Mouse (Mus musculus): ENCODE measurements at regions not wholly inside any gene's neighbourhood (a gene's known extent, or its start where the extent isn't known, plus 50 kb on each side); places are given as distances from the start of the nearest gene placed in this dataset.
"Not testable (repeated sequence)": the region's sequence is repeated elsewhere in the genome, so short reads cannot be mapped to it uniquely, and the experiment has no call there.

DNA sequence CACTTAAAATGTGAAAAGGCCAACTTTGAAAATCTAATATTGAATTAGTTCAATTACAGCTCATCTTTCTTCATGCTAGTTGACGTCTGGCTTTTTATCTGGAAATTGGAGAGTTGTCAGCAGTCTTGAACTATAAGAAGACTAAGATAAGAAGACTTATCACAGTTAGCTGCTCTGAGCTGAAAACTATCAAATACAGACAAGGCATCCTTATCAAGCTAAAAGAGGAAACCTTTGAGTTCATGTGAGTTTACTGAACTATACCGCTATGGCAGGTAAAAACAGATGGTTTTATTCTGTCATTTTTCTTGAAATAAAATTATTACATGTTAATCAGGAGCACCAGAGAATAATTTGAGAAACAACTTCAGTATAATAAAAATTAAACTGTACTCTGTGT lies 735.2 kb upstream of the Marcks start:
- DNase-seq (ENCODE audit: low spot score in 2 of 2) = no peak

DNA sequence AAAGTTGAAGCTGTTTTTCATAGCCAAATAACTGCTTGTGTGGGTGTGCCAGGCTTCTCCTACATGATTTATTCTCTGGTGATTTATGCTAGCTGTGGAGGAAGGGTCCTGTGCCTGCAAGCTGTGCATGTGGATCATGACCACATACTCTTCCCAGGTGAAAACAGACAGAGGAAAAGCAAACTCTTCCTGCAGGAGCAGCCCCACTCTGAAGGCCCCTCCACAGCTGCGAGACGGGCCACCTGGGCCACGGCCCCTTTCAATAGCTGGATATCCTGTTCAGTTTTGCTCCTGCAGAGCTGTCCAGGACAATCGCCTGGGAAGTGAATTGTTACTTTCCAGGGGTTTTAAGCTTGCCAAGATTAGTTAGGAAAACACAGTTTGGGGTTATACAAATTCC lies 722.3 kb upstream of the Marcks start:
- no peak for DNase-seq (ENCODE audit: low spot score in 2 of 2)

DNA sequence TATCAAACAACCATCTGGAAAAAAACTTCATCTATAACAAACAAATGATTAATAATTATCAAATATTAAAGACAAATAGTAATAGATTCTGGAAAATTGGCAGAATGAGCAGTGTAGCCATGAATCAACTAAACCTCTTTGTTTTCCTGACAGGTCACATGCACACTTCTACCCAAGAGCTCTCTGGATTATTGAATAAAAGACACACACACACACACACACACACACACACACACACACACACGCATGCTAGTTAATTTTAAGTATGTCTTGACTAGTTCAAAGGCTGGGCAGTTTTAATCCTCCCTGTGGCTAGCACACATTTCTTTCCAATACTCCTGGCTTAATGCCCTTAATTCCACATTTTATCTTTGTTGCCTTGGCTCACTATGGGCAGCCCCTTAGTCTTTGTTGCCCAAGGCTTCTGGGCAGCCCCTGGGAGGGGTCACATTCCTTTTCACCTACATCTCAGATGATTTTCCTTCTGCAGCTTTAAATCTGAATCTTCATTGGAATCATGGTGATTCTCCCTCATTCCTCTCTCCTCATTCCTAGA lies 710.6 kb upstream of the Marcks start:
- DNase-seq (ENCODE audit: low spot score in 2 of 2) = no peak

DNA sequence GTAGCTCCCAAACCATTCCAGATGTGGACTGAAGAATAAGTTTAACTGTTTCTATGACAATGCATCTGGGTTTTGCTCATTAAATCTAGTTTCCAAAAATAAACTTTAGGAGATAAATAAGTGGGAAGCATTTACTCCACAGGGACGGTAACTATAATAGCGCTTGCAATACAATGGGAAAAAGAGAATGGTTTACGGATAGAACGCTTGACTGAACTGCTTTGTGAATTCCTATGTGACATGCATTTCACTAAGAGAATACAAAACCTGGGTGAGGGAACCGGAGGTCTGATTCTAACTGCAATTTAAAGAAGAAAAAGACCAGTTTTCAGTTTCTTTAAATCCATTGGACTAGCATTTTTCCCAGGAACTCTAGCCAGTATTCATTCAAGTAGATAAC lies 704.1 kb upstream of the Marcks start:
- no peak for DNase-seq (ENCODE audit: low spot score in 2 of 2)

DNA sequence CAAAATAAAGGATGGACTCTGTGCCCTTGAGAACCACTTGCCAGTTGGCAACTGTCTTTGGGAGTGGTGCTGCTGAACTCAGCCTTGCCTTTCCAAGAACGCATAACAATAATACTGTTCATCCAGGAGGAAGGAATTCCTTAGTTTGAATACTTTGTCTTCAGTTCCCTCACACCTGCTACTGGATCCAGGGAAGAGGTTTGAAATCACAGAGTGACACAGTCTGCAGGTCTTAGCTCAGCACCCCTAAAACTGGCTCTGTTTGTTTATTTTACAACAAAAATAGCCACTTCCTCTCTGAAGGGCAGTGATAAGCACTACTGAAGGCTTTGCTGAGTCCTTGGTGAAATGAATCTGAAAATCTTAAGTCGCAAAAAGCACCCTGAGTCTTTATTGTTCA lies 703.1 kb upstream of the Marcks start:
- DNase-seq (ENCODE audit: low spot score in 2 of 2) = no peak

DNA sequence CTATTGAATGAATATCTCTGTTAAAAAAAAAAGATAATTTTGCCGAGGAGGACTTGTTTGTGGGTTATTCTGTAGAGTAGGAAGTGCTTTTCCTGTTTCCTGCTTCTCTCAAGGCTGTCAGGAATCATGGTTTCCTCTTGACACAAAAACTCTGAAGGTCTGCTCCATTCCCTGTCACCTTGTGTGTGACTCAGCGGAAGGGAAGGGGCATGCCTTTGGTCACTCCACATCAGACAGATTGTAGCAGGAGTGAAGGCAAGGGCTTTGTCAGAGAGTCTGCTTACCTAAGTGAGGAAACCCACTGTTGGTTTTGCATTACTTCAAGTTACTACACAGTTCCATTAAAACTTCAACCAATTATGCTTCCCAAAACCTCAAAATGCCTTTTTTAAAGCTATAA lies 699.0 kb upstream of the Marcks start:
- no peak for DNase-seq (ENCODE audit: low spot score in 2 of 2)

DNA sequence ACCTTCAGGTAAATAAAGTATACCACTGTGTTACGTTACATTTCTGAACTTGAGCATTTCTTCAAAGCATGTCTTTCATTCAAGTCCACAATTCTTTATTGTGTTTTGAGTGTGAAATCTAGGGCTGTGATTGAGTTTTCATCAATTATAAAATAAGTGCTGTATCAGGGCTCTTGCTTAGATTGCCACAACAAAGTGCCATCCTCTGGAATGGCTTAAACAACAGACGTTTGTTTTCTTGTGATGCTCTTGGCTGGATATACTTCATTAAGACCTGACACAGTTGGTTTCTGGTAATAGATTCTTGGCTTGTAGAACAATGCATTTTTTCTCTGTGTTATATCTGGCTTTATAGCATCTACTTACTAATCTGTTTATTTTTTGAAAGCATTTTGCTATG lies 674.3 kb upstream of the Marcks start:
- no peak for DNase-seq (ENCODE audit: low spot score in 2 of 2)

DNA sequence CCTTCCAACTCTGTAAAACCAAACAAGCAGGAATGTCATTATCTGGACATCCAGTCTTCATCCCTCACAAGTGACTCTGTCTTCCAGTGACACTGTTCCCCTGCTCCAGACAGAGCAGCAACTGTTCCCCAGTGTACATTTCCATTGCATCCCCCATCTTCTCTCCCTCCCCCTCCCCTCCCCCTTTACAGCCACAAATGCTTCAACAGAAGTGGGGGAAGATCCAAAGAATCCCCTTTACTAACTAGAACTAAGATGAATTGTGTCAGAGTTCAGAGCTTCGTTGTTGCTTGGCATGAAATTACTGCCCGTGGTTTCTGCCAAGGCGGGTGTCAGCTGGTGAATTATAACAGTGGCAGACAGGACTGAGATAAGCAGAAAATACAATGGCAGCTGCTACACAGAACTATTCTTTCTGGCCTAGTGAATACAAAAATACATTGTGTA lies 673.7 kb upstream of the Marcks start:
- DNase-seq (ENCODE audit: low spot score in 2 of 2) = no peak

DNA sequence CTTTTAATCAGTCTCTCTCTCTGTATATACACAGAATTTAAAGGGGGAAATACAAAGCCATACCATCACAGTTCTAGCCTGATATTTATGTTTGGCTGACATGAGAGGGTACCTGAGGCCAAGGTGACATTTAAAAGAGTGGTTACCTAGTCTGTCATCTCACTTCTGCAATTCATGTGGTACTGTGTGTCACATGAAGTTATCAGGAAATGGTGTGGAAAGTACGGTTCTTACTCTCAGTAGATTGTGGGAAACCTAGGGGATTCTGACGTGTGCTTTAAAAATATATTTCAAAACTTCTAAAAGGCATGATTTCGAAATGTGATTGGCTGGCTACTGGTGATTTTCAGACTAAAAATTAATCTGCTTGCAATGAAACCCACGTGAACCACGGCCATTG lies 673.1 kb upstream of the Marcks start:
- DNase-seq (ENCODE audit: low spot score in 2 of 2) = no peak

DNA sequence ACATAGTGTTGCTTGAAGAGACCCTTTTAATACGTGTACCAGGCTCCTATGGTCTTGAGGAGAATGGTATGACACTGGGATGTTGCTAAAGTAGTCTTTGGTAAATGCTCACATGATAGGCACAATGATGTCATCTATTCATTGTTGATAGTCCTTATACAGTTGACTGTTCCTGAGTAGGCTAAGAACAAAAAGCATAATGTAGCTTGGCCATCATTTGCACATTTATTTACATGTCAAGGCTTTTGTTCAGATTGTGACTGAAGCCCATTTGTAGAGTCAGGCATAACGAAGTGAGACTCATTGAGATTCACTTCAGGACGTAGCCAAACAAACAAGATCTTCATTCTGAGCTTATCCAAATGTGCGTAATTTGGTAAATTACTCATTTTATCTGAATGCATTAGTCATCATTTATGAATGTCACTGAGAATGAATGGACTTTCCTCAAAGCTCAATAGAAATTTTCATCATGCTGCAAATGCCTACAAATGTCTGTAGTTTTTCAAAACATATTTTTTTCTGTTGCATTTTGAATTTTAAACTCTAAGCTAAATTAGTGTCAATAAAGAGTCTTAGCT lies 664.6 kb upstream of the Marcks start:
- DNase-seq (ENCODE audit: low spot score in 2 of 2) = no peak

DNA sequence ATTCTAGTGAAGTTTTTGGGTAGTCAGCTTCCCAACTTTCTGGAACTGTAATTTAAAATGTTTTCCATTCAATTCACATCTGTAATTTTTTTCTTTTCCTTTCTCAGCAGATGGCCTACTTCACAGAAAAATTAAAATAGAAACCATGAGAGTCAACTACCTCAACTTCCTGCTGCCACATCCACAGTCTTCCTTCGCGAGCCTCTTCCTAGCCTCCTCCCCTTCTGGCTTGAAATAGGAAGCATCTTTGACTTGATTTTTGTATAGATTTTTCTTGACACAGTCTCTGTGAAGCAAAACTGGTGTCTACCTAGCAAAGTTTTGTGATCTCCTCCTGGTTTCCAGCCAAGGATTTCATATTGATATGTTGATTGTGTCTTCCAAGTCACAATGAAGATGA lies 660.7 kb upstream of the Marcks start:
- no peak for DNase-seq (ENCODE audit: low spot score in 2 of 2)

DNA sequence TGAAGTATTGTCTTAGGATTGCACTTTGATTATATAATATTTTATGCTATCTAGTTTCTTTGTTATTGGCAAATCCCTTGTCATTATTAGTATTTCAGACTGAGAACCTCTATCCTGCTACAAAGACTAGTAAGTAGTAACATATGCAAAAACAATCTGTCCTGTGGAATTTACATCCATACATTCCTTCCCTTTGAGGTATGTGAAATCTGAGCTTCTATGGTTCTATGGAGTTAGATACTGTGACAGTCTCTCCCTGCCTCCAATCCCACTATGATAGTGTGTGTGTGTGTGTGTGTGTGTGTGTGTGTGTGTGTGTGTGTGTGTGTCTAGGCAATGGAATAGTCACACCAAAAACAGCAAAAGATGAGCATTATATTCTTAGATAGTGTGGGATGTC lies 659.6 kb upstream of the Marcks start:
- no peak for DNase-seq (ENCODE audit: low spot score in 2 of 2)

DNA sequence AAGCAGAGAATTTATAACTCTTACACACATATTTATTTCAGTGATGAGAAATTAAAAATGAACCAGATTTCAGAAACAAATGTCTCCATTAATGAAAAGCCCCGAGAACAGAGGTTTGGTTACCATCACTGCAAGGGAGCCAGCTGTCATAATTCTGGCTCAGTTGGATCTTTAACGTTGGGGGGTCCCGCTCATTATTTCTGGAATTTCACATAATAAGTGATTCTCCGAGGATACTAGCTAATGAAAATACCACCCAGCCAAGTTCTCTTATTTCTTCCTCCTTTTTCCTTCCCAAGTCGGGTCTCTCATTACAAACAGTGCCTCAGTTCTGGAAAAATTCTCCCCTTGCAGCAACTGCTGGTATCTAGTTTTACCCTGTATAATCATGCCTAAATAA lies 659.0 kb upstream of the Marcks start:
- DNase-seq (ENCODE audit: low spot score in 2 of 2) = no peak

DNA sequence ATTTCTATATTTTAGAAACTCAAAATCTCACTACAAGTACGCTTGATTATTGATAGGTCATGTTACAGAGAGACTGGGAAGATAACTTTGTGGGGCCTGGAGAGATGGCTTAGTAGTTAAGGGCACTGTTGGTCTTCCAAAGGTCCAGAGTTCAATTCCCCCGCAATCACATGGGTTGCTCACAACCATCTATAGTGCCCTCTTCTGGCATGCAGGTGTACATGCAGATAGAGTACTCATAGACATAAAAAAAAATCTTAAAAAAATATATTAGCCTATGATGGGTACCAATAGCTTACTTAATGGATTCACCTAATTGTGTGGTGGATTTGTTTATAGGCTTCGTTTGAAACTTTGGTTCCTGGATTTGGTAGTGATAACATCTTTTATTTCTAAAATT lies 654.2 kb upstream of the Marcks start:
- no peak for DNase-seq (ENCODE audit: low spot score in 2 of 2)

DNA sequence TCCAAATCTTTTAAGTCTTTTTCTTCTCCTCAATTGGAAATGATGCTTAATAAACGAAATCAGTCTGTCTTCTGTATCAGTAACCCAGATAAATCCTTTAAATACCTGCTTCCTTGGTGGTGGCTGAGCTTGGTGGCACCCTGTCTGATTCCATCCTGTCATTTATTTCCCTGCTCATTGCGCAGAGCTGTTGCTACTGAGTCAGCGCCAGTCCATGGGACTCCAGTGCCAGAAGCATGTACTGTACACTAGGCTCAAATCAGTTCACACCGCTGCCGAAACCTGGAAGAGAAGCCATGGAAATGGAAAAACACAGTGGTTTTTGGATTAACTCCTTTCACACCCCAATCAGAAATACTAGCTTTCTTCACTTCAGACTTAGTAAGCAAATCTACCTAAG lies 649.3 kb upstream of the Marcks start:
- no peak for DNase-seq (ENCODE audit: low spot score in 2 of 2)

DNA sequence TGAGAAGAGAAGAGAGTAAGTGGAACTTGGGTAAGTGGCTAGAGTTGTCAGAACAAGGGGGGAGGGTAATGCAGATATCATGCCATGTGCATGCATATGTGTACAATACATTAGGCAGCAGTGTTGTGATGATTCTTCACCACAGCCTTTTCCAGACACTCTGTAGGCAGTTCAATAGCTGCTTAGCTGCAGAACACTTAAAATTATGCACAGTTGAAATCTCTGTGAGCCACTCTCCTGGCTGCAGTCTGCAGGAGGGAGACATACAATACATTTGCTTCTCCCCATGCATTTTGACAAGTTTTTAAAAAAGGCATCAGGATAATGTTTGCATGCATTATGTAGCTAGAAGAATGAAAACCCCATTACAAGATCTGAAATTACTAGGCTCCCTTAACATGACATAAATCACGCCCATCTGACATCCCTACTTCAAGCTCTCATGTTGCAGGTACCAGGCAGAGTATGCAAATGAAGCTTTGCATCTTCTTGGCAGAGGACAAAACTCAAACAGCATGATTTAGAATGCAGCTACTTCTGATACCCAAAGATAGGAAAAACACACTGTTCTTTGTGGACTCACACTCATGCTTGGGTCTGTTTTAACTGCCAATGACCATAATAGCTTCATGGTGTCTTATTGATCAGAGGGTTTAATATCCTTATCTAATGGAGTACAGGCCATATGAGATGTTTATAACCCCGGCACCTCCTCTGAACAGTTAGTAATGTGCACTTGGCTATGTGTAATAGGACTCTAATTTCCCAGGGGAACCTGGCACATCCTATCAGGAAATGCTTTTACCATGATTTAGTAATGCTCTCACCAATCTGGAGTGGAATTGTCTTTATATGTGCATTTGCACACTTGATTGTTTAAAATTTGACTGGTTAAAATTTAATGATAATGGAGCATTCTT lies 640.9 kb upstream of the Marcks start:
- no peak for DNase-seq (ENCODE audit: low spot score in 2 of 2)

DNA sequence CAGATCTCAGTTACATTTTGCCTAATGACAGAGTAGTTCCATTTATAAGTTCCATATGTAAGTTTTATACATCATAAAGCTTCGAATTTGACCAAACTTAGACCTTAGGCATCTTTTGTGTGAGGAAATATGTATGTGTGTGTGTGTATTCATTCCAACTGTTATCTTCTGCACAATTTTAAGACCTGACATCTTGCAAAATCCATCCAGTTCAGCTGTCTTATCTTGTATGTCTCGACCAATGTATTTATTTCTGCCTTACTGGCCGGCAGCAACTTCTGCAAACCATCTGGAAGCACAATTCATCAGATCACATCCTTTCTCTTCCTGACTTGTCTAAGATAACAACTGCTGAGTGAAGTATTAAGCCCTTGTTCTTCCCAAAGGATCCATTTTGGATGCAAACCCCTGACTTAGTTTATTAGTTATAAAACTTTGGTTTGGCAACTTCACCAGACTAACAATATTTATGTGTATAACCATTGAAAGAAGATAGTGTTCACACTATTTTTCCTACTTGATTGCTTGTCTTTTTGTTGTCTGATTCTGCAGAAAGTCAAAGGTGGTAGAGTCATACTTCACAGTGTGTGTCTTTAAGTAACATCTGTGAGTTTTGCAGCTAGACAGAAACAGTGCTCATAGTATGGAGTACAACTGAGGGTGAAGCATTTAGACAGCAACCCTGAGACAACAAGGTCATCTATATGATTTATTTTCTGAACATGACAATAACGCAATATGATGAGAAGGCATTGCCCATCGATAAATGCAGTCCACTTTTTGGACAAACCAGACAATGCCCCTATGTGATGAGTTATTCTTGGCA lies 622.0 kb upstream of the Marcks start:
- DNase-seq (ENCODE audit: low spot score in 2 of 2) = no peak

DNA sequence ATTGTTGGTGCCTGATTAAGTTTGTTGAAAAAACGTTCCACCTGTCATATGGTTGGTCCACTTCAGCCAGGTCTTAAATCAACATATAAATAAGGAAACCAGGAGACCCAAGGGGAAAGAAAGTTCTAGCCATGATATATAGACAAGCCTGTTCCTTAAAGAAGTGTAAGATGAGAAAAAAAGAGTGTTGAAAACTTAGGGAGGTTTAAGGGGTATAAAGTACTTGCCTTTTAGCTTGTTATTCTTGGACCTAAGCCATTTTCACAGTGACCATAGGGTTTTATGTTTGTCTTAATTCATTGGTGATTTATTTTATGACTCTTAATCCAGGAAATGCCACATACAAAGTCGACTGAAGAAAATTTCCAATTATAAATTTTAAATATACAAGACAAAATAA lies 602.9 kb upstream of the Marcks start:
- DNase-seq (ENCODE audit: low spot score in 2 of 2) = no peak

DNA sequence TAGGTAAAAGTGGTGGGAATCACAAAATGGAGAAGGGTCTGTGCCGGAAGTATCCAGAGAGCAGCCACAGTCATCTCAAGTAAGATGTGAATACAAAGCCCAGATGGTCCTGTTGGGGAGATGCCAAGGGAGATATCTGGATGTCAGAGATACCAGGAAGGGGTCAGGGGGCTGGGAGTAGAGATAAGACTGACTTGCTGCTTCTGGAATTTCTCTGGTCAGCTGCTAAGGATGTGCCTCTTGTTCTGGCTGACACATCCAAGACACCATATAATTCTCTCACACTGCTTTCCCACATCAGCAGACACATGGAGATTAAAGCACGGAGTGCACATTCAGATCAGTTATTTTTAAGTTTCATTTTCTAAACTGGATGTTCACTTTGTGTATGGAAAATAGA lies 600.3 kb upstream of the Marcks start:
- no peak for DNase-seq (ENCODE audit: low spot score in 2 of 2)

DNA sequence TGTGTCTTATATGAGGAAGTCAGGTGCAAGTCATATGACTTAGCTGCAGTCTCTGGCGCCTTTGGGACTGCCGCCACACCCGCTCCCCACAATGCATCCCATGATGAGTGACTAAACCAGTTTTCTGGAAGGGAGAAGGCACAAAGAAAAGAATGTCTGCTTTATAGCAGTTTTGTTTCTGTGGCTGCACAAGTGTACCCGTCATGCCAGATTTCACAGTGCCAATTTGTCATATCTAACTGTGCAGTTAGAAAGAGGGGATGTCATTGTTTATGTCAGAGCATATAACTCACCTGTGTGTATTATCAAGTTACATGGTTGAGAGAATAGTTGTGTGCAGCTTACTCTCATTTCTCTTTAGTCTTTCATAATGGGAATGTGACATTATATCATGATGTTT lies 586.9 kb upstream of the Marcks start:
- no peak for DNase-seq (ENCODE audit: low spot score in 2 of 2)

DNA sequence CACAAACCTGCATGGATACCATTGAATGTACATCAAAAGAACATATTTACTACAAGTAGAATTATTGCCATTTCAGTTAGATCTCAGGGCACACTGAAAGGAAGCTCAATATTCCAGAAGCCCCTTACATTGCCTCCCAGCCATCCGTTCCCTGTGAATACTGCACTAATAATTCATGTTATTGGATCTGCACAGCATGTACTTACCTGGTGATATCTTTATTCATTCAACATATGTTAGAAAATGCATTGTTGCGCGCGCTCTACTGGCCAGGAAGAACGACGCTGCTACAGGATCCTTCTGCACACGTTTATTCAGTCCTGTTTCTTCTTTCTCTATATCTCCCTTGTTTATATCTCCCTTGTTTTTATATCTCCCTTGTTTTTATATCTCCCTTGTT lies 586.3 kb upstream of the Marcks start:
- not testable (repeated sequence) for DNase-seq (ENCODE audit: low spot score in 2 of 2)

DNA sequence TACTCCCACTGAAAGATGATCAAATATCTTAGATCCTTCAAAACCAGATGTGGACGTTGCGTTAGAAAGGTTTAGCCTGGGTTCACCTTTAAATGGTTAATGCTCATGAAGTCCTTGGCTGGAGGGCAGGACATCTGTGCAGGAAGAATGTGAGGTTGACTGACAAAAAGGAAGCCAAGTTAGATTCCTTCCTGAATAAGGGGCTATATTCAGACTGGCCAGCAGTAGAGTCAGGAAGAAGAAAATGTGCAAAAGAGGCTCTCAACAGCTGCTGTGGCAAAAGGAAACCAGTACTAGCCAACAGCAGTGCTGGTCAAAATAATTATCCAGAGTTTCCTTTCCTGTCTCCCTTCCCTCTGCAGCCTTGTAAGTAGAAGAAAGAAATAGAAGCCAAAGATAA lies 582.0 kb upstream of the Marcks start:
- DNase-seq (ENCODE audit: low spot score in 2 of 2) = no peak

All from urinary bladder, postnatal 4 days (tissue).